Mouse (Mus musculus): Measurements from ENCODE around the gene Rps15. TPM values are rescaled to one million over a fixed set of nuclear protein-coding genes. Genes with fewer than 3 reads are reported as not detected.

Rps15 gene
- polyA plus RNA-seq, 1 experiment: 1,616 TPM

DNA sequence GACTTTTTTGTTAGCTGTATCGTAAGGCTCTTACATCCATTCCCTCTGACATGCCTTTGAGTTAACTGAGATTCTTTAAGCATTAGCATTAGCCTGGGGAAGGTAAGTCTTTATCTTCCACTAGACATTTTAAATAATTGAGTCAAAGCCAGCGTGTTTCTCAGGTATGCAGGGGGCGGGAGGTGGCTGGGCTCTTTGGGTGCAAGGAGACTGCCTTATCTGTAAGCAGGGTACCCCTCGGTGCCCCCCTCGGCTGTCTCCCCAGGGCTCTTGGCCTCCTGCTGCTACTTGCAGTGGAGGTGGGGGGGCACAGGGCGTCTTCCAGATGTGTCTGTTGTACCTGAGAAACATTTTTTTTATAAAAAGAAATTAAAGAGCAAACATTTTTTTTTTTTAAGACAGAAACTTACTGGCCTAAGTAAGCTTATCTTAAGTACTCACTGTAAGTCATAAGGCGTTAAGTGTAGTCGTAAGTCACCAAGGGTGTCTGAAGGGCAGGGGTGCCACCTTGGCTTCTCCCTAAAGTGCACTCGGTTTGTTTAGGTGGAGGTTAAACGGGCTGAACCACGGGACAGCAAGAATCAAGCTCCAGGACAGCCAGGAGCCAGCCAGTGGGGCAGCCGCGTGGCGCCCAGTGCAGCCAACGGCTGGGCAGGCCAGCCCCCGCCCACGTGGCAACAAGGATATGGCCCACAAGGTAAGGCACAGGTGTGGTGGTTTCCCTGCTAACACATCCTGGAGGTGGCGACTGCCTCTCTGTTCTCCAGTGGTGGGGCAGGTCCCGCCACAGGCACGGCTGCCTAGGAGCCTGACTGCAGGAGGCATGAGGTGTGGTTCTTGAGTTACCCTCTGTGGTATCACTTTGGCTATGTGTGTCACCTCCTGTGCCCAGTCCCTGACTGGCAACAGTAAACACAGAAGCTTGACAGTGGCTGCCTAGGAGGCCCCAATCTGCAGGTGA is 9.5 kb upstream of the Rps15 start:
- H3K4me3 ChIP-seq (ENCODE audit: insufficient read depth, low read length): no peak overlapping the region
- H3K27ac ChIP-seq (ENCODE audit: insufficient read depth, low read depth, low read length): no peak overlapping the region
- no peaks in the 10 kb centered on the region for H3K4me1 ChIP-seq (ENCODE audit: control insufficient read depth, insufficient read depth, low read length)
- TF ChIP-seq CTCF (IDR thresholded peaks at IDR 0.05; ENCODE audit: low read depth, low read length) (no peak), POLR2A (IDR thresholded peaks at IDR 0.05; ENCODE audit: borderline replicate concordance, low read depth, low read length) (no peak)

- H3K4me3 ChIP-seq (ENCODE audit: insufficient read depth, low read length): no peak overlapping the region
- no peak for TF ChIP-seq CTCF (IDR thresholded peaks at IDR 0.05; ENCODE audit: low read depth, low read length)
- no peak for TF ChIP-seq POLR2A (IDR thresholded peaks at IDR 0.05; ENCODE audit: borderline replicate concordance, low read depth, low read length)
- H3K27ac ChIP-seq (ENCODE audit: insufficient read depth, low read depth, low read length): no peak overlapping the region
- H3K4me1 ChIP-seq (ENCODE audit: control insufficient read depth, insufficient read depth, low read length): no peaks in the 10 kb centered on the region
Measured at GRCm38 (mm10) chr10:80285222-80286070, 6.8 kb upstream of the Rps15 start.

- no peak overlapping the region for H3K4me3 ChIP-seq (ENCODE audit: insufficient read depth, low read length)
- no peaks in the 10 kb centered on the region for H3K4me1 ChIP-seq (ENCODE audit: control insufficient read depth, insufficient read depth, low read length)
- TF ChIP-seq POLR2A (IDR thresholded peaks at IDR 0.05; ENCODE audit: borderline replicate concordance, low read depth, low read length) (no peak), CTCF (IDR thresholded peaks at IDR 0.05; ENCODE audit: low read depth, low read length) (no peak)
Measured at GRCm38 (mm10) chr10:80288097-80288496, 4.2 kb upstream of the Rps15 start.

DNA sequence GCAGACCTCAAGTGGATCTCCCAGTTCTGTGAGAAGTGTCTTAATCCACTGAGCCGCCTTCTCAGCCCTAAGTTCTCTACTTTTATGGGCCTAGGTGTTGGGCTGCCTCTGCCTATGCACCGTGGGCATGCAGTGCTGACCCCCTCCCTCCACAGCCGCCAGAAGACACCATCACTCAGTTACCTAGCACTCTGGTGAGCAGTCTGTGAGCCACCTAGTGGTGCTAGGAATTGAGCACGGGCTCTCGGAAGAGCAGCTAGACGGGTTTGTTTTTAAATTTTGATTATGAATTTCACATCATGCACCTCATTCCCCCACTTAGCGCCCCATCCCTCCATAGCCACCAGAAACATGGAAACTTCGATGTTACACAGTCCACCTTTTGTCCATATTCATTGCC is 3.6 kb upstream of the Rps15 start:
- no peak overlapping the region for H3K27ac ChIP-seq (ENCODE audit: insufficient read depth, low read depth, low read length)
- no peak overlapping the region for H3K4me3 ChIP-seq (ENCODE audit: insufficient read depth, low read length)
- TF ChIP-seq CTCF (IDR thresholded peaks at IDR 0.05; ENCODE audit: low read depth, low read length) (no peak), POLR2A (IDR thresholded peaks at IDR 0.05; ENCODE audit: borderline replicate concordance, low read depth, low read length) (no peak)
- H3K4me1 ChIP-seq (ENCODE audit: control insufficient read depth, insufficient read depth, low read length): no peaks in the 10 kb centered on the region

More at GRCm38 (mm10) chr10:80288097-80288496, 4.2 kb upstream of the Rps15 start:
- no peak overlapping the region for H3K27ac ChIP-seq (ENCODE audit: insufficient read depth, low read depth, low read length)

- Histone ChIP-seq H3K4me3 (ENCODE audit: insufficient read depth, low read length) (peak overlapping the region; percentile 93), H3K4me1 (ENCODE audit: control insufficient read depth, insufficient read depth, low read length) (peaks cover 3% of the 10 kb centered on the region; the same call in 1 of the 2 replicates), H3K27ac (ENCODE audit: insufficient read depth, low read depth, low read length) (peak overlapping the region; percentile 67)
- no peak for TF ChIP-seq POLR2A (IDR thresholded peaks at IDR 0.05; ENCODE audit: borderline replicate concordance, low read depth, low read length)
- TF ChIP-seq CTCF (IDR thresholded peaks at IDR 0.05; ENCODE audit: low read depth, low read length): no peak
Measured at GRCm38 (mm10) chr10:80293325-80293724, 1.1 kb downstream of the Rps15 start.

DNA sequence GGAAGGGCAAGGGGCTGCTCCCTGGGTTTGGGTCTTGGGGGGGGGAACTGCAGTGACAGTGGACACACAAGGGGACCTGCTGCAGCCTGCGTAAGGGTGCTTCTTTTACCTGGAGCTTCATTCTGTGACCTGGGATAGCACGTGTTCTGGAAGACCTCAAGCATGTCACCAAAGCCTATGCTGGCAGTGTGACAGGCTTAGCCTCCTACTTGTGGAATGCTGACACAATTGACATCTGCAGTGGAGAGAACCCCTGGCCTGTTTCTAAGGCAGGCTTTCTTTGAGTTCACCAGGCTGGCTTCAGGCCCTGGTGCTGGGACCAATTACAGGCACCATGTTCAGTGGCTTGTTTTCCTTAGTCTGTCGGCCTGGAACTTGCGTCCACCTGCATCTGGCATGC is 2.1 kb downstream of the Rps15 start:
- Histone ChIP-seq H3K4me3 (ENCODE audit: insufficient read depth, low read length) (peak overlapping the region; percentile 93; the same call in 1 of the 2 replicates), H3K27ac (ENCODE audit: insufficient read depth, low read depth, low read length) (no peak overlapping the region), H3K4me1 (ENCODE audit: control insufficient read depth, insufficient read depth, low read length) (peaks cover 3% of the 10 kb centered on the region; the same call in 1 of the 2 replicates)
- TF ChIP-seq POLR2A (IDR thresholded peaks at IDR 0.05; ENCODE audit: borderline replicate concordance, low read depth, low read length): no peak

- TF ChIP-seq POLR2A (IDR thresholded peaks at IDR 0.05; ENCODE audit: borderline replicate concordance, low read depth, low read length) (no peak), CTCF (IDR thresholded peaks at IDR 0.05; ENCODE audit: low read depth, low read length) (no peak)
- H3K4me1 ChIP-seq (ENCODE audit: control insufficient read depth, insufficient read depth, low read length): peaks cover 3% of the 10 kb centered on the region; the same call in 1 of the 2 replicates
- H3K4me3 ChIP-seq (ENCODE audit: insufficient read depth, low read length): no peak overlapping the region
- H3K27ac ChIP-seq (ENCODE audit: insufficient read depth, low read depth, low read length): no peak overlapping the region
Measured at GRCm38 (mm10) chr10:80294788-80295303, 2.6 kb downstream of the Rps15 start.

DNA sequence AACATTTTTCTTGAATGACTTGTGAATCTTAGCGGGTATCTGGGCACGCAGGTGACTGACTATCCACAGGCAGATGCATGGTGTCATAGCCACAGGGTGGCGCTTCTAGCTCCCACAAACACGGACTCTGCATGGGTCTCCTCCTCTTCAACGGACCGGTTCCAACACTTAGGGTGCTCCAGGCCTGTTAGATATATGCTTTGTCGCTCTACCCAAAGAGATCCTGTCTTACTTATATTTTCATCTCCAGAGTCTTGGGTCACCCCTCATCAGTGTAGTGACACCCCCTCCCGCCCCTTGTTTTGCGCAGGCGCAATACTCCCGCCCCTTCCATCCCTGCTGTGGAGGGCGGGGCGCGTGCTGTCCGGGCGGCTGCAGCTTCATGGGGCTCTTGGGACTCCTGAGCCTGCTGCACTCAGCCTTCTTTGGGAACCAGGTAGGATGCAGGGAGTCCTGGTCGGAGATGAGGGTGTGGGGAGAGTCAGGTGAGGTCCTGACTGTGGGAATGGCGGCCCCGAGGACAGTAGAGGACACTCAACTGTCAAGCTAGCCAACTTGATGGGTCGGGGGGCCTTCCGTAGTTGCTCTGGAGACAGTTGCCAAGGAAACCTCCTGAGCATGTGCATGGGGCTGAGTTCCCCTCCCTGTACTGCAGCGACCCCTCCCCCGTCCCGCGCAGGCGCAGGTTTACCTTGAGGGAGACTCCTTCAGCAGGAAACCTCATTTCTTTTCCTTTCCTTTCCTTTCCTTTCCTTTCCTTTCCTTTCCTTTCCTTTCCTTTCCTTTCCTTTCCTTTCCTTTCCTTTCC is 3.6 kb downstream of the Rps15 start, which contains the start of gene Apc2:
TSS of gene Apc2 (plus strand) at position 360 of the 808 bp plus-strand sequence.
- Histone ChIP-seq H3K27ac (ENCODE audit: insufficient read depth, low read depth, low read length) (no peak within 1 kb of the TSS), H3K4me1 (ENCODE audit: control insufficient read depth, insufficient read depth, low read length) (peaks cover 3% of the 10 kb centered on the region; the same call in 1 of the 2 replicates), H3K4me3 (ENCODE audit: insufficient read depth, low read length) (peak within 1 kb of the TSS; percentile 5; the same call in 1 of the 2 replicates)
- TF ChIP-seq POLR2A (IDR thresholded peaks at IDR 0.05; ENCODE audit: borderline replicate concordance, low read depth, low read length) (no peak), CTCF (IDR thresholded peaks at IDR 0.05; ENCODE audit: low read depth, low read length) (peak; percentile 61)

GRCm38 (mm10) chr10:80296824-80297223 is 4.6 kb downstream of the Rps15 start:
- H3K4me1 ChIP-seq (ENCODE audit: control insufficient read depth, insufficient read depth, low read length): peaks cover 3% of the 10 kb centered on the region; the same call in 1 of the 2 replicates
- TF ChIP-seq POLR2A (IDR thresholded peaks at IDR 0.05; ENCODE audit: borderline replicate concordance, low read depth, low read length): no peak
- no peak for TF ChIP-seq CTCF (IDR thresholded peaks at IDR 0.05; ENCODE audit: low read depth, low read length)
- no peak overlapping the region for H3K27ac ChIP-seq (ENCODE audit: insufficient read depth, low read depth, low read length)
- H3K4me3 ChIP-seq (ENCODE audit: insufficient read depth, low read length): no peak overlapping the region
